Mouse (Mus musculus) frontal cortex, postnatal 14 days (tissue): ENCODE measurements around the gene Cab39.
"Not testable (repeated sequence)": the region's sequence is repeated elsewhere in the genome, so short reads cannot be mapped to it uniquely, and the experiment has no call there.

Experiments used
- DNase-seq, 2 experiments: peaks; one replicate each; pipeline ENCODE4 v3.0.0; 2022; ENCODE audit warnings: low spot score in 2 of 2

Gene Cab39

DNA sequence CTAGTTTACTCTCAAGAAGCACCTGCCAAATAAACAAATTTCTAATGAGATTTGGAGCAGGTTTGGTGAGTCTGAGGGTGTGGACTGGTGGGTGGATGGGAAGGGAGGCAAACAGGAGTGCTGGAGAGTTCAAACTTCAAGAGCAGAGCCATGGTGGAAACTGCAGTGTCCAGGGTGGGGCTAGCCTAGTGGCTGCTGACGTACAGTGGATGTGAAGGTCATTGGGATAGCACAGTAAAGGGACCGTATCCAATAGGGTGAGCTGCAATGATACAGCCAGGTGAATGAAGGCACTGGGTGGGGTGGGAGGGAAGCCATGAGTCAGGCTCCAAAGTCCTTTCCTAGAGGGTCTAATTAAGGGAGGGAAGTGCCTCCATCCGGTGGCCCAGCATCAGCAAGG, 2.7 kb upstream of the Cab39 start:
- DNase-seq = no peak

DNA sequence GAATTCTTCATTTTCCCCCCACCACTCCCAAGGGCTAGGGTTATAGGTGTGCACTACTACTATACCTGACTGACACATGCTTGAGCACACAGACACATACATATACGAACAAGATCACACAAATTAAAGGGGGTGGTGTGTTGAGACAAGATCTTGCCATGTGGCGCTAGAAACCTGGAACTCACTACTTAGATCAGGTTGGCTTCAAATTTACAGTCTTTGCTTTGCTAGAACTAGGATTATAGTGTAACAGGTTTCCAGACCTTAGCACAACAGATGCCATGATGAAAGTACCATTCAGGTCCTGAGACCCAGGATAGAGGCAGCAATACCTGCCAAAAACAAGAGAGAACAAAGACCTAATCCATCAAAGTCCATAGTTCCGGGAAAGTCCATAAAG, 1.8 kb upstream of the Cab39 start:
- DNase-seq = no peak

DNA sequence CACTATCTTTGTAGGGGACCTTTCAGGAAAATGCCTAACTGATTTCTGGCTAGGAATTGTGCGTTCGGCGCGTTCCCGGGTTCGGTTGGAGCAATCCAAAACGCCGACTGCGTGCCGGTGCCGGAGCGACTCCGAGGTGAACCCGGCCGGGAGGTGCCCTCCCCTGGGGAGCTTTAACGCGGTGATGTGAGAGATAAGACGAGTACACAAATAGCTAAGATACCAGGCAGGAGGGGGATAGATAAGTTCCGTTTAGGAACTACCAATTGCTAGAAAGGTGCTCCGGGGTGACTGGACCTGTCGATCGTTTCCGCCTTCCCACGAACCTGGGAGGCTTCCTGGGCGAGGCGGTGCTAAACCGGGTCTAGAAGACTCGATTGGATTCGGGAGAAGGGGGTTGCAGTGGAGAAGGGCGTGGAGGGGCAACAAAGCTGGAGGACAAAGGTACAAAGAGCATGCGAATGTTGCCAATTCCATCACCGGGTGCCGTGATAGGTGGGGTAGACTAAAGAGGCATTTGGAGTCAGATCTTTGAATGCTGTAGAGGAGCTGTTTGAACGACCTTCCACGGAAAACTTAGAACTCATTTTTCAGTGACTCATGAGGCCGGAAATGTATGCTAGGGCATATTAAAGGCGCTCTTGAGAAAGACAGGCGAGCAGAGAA, 998 bp downstream of the Cab39 start:
- DNase-seq = peak; percentile 12 to 25

DNA sequence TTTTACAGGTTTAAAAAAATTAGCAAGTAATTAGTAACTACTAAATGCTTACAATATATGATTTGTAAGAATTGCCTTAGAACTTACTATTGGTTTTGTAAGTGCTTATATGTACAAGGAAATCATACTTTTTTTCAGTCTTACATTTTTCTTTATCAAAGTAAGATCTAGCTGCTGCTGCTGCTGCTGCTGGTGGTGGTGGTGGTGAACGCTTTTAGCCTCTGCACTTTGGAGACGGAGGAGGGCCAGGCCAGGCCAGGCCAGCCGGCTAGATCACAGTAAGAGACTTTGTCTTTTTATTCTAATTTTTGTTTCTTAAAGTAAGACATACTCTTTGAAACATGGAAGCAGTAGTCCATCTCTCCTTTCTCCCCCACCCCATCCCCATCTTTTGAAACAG, 2.0 kb downstream of the Cab39 start:
- DNase-seq = no peak

DNA sequence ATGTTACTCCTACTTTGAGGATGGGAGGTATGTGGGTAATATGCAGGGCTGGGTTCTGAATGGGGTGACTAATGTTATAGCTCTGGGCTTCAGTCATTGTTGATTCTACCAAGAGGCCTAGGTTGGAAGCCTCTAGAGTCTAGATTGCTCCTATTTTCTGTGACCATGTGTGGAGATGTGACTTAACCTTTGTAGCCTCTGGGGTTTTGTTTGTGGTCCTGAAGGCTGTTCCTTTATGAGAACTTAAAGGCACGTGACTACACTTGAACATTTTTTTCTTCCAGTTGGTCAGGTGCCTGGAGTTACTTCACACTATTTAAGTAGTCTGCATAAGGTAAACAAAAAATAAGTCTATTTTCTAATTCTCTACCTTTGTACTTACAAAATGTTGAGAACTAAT, 6.5 kb downstream of the Cab39 start:
- no peak for DNase-seq

DNA sequence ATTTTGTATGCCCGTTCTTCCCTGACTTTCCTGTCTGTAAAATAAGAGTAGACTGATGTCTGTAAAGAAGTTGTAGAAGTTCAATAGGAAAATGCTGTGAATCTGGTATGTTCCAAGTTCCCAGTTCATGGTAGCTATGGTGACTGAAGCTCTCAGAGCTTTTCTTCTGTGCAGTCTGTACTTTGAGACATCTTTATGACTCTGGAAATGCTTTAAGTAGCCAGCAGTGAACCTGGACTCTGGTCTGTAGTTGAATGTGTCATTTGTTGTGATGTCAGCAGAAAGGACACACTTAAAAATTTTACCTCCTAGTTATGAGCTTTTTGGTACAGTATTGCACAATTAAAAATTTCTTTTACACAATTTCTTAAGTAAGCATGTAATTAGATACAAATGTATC, 9.3 kb downstream of the Cab39 start:
- DNase-seq = no peak

DNA sequence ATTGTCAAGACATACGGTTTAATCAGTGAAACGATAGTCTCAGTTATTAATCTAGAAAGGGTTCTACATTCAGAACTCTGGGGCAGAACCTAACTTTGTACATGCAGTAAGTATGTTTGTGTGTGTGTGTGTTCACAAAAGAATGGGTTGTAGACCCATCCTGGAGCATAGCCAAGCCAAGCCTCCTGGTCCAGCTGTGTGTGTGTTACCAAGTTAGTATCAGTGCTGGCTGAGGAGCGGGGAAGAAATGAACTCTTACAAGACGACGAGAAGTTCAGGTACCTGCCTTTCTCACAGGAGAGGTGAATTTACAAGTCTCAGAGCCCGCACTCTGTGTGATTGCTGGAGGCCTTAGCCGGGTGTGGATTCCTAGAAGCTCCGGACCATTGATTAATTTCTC, 11.3 kb downstream of the Cab39 start:
- DNase-seq = no peak

DNA sequence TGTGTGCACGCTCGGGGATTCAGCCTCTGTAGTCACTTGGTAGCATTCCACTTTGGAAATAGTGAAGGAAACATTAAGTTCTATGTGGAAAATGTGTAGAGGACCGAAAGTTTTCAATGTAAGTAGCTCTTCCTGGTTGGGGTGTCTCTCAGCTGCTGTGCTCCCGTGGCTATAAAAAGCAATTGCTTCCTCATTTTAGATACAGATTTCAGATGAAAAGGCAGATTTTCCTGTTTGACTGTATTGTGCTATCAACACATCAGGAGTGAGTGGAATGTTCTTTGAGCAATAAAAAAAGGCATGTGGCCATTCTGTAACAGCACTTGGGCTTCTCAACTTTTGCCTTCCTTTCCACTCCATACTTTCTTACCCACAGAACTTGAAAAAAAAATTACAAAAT, 16.0 kb downstream of the Cab39 start:
- DNase-seq = no peak

DNA sequence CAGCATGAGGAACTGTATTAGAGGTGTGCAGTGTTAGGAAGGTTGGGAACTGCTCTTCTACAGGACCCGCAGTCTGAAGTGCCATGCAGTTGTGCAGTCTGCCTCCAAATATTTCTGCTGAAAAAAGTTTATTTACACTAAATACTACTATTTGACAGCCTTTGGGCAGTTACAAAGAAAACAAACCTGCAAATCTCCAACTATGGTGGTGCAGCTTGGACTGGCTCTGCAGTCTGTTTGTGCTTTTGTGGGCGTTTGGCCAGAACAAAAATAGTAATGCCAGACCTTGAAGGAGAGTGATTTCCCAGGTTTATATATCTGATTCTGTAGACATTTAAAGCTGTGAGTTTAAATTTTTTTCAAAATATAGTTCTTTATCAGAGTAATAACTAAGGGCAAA, 17.1 kb downstream of the Cab39 start:
- DNase-seq = no peak

DNA sequence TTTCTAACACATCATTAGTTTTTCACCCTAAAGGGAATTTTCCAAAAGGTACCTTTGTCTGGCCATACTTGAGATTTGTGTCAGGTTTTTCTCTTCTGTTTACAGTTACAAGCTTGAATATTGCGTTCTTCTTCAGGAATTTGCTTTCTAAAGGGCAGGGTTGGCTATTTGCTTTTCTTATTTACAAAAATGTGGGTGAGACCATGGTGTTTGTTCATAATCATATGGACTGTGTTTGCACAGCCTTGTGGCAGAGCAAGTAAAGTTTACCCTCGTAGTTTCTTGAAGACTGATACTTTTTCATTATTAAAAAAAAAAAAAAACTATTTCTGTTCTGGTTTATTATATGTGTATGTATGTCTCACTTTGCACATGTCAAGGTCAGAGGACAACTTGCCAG, 17.5 kb downstream of the Cab39 start:
- DNase-seq = no peak

DNA sequence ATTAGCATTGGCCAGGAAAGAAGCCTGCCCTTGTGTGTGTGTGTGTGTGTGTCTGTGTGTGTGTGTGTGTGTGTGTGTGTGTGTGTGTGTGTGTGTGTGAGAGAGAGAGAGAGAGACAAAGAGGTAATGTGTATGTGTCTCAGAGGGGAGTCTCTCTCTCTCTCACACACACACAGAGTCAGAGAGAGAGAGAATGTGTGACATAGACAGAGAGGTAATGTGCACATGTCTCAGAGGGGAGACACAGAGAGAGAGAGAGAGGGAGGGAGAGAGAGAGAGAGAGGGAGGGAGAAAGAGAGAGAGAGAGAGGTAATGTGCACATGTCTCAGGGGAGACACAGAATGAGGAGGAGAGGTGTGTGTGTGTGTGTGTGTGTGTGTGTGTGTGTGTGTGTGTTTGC, 21.0 kb downstream of the Cab39 start:
- not testable (repeated sequence) for DNase-seq

DNA sequence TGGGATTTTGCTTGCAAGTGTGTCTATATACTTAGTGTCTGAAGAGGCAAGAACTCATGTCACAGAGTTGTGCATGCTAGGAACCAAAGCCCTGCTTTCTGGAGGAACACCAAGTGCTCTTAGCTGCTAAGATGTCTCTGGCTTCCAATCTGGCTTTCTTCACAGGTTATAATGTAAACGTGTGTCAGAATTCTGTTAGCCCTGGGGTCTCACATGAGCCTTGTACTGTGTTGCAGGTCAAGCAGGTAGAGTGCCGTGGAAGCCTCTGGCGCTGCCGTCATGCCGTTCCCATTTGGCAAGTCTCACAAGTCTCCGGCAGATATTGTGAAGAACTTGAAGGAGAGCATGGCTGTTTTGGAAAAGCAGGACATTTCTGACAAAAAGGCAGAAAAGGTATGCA, 24.9 kb downstream of the Cab39 start:
- DNase-seq = no peak

DNA sequence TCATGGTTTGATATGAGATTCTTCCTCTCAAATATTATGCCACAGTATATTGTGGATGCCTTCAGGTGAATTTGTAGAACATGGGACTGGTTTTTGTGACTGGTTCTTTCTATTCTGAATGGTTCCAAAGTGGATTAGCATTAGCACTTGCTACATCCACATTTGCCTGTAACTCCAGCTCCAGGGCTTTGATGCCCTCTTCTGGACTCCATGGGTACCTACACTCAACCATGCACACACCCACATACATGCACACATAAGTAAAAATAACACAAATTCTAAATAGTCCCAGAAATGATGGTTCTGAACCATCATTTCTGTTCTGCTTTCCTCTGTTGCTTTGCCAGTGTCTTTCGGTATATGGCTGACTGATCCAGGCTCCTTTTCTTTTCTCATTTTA, 26.5 kb downstream of the Cab39 start:
- DNase-seq = no peak

DNA sequence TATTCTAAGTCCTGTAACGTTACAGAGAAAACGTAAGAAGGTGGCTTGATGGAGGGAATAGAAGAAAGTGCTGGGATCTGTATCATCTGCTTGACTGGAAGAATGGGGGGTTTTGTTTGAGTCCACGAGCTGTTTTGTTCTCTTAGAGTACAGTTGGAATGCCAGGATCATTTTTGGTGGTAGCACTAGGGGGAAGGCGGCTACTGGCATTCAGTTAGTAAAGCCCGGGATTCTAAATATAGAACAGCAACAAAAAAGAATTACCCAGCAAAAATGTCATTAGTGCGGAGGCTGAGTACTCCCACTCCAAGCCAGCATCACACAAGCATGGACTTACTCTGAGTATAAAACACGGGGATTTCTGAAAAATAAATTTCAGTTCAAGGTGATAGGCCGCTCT, 29.0 kb downstream of the Cab39 start:
- no peak for DNase-seq

DNA sequence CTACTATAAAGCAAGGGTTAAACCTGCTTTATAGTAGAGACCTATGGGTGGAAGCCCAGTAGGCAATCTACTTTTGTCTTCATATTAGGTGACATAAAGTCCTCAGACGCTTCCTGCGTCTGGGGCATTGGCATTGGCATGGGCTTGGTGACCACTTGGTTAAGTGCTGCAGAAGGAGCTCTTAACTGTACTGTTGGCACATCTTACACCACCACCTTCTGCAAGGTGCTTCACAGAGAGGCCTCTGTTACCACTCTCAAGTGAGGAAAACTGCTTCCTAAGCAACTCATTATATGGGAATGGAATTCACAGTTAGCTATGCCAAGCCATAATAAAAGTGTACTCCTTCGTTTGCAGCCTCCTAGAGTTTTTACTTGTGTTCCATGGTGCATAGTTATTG, 31.7 kb downstream of the Cab39 start:
- no peak for DNase-seq

DNA sequence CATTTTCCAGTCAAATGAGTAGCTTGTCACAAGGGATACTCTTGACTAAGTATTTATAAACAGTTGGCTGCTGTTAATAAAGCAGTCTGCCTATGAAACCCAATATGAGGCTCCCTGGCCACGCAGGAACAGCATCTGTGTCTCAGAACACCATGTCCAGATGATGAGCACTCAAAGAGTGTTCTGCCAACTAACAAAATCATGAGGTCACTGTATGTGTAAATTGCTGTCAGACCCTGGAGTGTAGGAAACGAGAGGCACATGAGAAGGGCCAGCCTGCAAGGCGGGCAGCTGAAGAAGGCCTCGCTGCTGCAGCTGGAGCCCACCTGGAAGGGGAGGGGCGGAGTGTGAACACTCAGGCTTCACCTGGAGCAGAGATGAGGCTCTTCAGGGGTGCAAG, 33.9 kb downstream of the Cab39 start:
- no peak for DNase-seq

DNA sequence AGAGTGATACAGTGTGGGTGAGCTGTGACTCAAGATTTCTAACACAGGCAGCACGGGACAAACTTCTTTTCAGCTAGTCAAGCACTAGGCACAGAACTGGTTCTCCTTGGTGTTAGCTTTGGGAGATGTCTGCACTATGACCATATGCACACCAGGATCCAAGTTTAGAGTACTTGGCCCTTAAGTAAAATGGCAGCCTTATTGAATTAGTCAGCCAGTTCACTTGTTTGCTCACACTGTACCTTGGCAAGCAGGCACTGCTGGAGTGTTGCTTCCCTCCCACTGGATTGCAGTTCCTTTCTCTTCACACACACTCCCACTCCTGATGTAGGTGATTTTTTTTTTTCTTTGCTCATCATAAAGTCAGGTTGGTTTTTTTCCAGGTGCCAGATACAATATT, 35.8 kb downstream of the Cab39 start:
- DNase-seq = no peak

DNA sequence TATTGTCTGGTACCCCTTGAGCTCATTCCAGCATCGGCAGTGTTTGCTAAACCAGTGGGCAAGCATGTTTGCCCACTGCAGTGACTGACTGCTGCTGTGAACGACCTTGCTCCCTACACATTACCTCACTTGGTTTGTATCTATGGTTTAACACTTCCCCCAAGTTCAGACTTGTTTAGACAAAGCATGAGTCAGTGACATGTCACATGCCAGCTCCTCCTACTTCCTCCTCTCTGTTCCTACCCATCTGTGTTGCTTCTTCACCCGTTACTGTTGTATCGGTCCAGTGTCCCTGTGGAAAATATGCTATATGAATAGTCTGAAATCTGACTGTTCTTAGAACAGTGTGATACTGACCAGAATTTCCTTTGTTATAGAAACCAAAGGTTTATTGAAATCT, 44.8 kb downstream of the Cab39 start:
- no peak for DNase-seq

DNA sequence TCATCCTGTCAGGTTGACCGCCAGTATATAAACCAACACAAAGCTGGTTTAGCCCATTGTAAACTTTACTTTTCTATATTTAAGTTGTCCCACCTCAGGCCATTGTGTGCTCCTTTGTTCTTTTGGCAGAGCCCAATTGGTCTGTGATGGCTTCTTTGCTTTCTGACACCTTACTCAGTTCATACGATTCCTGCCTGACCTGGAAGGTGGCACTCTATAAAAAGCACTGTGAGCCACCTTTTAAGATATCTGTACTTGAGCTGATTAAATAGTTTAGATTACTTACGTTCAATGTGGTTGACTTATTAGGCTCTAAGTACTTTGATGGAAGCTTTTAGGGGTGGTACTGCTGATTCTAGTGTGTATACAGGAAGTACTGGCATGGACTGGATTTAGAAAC, 46.1 kb downstream of the Cab39 start:
- DNase-seq = no peak

DNA sequence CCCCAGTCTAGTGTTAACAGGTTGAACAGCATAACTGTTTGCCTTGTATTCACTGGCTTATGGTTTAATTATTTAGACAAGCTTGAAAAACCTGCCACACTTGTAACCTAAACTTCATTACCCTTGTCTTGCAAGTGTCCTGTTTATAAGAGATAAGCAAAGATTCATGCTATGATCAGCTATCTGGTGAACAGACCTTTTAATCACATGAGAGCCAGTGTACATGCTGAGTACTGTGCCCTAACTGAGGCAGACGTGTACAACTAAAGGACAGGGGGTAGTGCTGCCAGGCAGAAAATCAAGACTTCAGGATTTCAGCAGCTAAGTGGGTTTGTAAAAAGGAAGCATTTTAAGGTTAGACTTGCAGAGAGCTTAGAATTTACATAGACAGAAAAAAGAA, 46.5 kb downstream of the Cab39 start:
- DNase-seq = no peak

DNA sequence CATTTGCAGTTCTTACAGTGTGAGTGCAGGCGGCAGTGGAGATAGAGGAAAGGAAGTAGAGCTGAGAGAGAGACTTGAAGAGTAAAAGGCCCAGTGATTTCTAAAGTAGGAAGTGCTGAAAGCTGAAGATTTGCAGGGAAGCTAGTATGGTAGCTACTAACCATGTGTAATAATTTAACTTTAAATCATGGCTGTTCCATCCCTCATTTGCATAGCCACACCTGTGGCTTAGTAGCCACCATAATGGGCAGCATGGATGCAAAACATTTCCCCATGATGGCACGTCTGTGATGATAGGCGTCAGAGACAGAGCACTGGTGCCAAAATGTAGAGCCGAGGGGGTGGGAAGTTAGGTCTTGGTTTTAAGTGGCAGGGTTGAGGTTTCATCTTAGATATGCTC, 47.2 kb downstream of the Cab39 start:
- DNase-seq = no peak

DNA sequence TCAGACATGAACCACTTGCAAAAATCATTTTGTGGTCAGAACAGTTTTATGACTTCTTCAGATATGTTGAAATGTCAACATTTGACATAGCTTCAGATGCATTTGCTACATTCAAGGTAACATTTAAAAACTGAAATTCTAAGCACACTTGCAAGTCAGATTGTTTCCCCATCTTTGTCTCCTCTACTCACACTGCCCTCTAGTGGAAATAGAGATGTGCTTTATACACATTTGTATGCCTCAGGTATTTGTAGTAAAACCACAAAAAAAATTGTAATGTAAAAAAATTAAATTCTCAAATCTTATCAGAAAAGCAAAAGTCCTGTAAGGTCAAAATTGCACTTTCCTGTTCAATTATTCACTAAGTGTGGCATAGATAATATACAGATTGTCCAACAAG, 49.0 kb downstream of the Cab39 start:
- DNase-seq = no peak

DNA sequence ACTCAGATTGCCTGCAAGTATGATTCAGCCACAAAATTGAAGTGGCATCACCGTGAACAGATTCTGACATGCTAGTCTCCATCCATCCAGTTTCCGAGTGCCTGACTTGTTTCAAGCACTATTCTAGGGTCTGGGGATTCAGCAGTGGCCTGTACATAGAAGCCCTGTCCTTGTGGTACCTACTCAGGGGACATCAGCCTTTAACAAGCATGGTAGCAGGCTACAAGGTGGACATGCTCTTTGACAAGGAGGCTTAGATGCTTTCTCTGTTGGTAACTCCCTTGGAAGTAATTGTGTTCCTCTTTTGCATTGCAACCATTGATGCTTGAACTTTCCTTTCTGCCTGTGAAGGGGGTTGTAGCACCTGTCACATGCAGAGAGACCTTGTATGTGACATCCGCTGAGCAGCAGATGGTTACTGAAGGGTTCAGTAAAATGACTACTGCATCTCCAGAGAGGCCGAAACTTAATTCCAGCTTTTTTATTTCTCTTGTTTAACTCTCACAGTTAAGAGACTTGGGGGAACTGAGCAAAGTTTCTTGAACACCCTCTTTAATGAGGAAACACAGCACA, 50.1 kb downstream of the Cab39 start:
- DNase-seq = no peak

DNA sequence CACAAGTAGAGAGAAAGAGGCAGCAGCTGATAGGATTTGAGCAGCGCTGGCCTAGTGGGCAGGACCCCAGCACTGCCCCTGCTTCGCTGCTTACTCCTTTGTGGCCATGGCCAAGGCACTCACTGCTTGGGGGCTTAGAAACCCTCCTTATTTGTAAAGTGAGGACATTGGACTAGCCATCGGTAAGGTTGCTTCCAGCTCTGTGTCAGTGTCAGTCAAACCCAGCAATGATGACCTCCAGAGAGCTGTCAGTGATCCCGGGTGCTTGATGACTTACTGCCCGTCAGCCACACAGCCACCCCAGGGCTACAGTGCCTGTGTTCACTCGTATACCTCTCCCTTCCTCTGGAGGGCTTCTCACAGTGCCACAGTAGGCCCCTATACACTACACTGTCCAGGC, 51.7 kb downstream of the Cab39 start:
- DNase-seq = no peak
